Mouse (Mus musculus) c-Kit-negative CD71-positive TER-119-positive erythroid progenitor cells, embryonic 14.5 days (primary cell): ENCODE results near the gene Igf1r.

ENCODE experiments used
- DNase-seq: peaks from one replicate; pipeline ENCODE4 v3.0.0-alpha.2; 2013; ENCODE audit warnings: low read depth, low spot score

Gene Igf1r

GRCm38 (mm10) chr7:68049048-68049447, 96.4 kb downstream of the Igf1r start:
- DNase-seq = no peak

GRCm38 (mm10) chr7:68053002-68053624, 100.5 kb downstream of the Igf1r start:
- no peak for DNase-seq

- no peak for DNase-seq
Observed at GRCm38 (mm10) chr7:68054498-68054897, 101.9 kb downstream of the Igf1r start.

GRCm38 (mm10) chr7:68054956-68055355, 102.3 kb downstream of the Igf1r start:
- DNase-seq = no peak

GRCm38 (mm10) chr7:68057010-68057409, 104.4 kb downstream of the Igf1r start:
- no peak for DNase-seq

GRCm38 (mm10) chr7:68059690-68060089, 107.1 kb downstream of the Igf1r start:
- no peak for DNase-seq

- no peak for DNase-seq
Observed at GRCm38 (mm10) chr7:68061434-68061833, 108.8 kb downstream of the Igf1r start.

- no peak for DNase-seq
Observed at GRCm38 (mm10) chr7:68062170-68062848, 109.7 kb downstream of the Igf1r start.

- DNase-seq = no peak
Observed at GRCm38 (mm10) chr7:68062849-68063208, 110.2 kb downstream of the Igf1r start.

GRCm38 (mm10) chr7:68063711-68064110, 111.1 kb downstream of the Igf1r start:
- DNase-seq = no peak

- no peak for DNase-seq
Observed at GRCm38 (mm10) chr7:68064120-68064519, 111.5 kb downstream of the Igf1r start.

GRCm38 (mm10) chr7:68064647-68065362, 112.2 kb downstream of the Igf1r start:
- DNase-seq = no peak

GRCm38 (mm10) chr7:68065904-68066303, 113.3 kb downstream of the Igf1r start:
- no peak for DNase-seq

- DNase-seq = no peak
Observed at GRCm38 (mm10) chr7:68067321-68067720, 114.7 kb downstream of the Igf1r start.

GRCm38 (mm10) chr7:68069324-68069723, 116.7 kb downstream of the Igf1r start:
- no peak for DNase-seq

- DNase-seq = no peak
Observed at GRCm38 (mm10) chr7:68070030-68070429, 117.4 kb downstream of the Igf1r start.

- DNase-seq = no peak
Observed at GRCm38 (mm10) chr7:68070626-68071025, 118.0 kb downstream of the Igf1r start.

GRCm38 (mm10) chr7:68071050-68071449, 118.4 kb downstream of the Igf1r start:
- no peak for DNase-seq

GRCm38 (mm10) chr7:68071749-68072148, 119.1 kb downstream of the Igf1r start:
- no peak for DNase-seq

- no peak for DNase-seq
Observed at GRCm38 (mm10) chr7:68072524-68073459, 120.2 kb downstream of the Igf1r start.

GRCm38 (mm10) chr7:68073460-68073806, 120.8 kb downstream of the Igf1r start:
- DNase-seq = no peak

GRCm38 (mm10) chr7:68074748-68075147, 122.1 kb downstream of the Igf1r start:
- no peak for DNase-seq
